Mouse (Mus musculus) spleen, postnatal 10 days (tissue): ENCODE measurements around the gene Alg11.
A peak's percentile ranks its signal among the peaks of the same experiment; 100 is the strongest.

Experiments
- DNase-seq, 2 experiments: peaks; one replicate each; pipeline ENCODE4 v3.0.0; 2021 to 2022; ENCODE audit warnings: low spot score in 2 of 2

Gene Alg11

GRCm38 (mm10) chr8:22060446-22060889, at the start of gene Alg11:
TSS of gene Alg11 (plus strand) at chr8:22060721.
- peak; percentile 86 to 99 for DNase-seq

DNA sequence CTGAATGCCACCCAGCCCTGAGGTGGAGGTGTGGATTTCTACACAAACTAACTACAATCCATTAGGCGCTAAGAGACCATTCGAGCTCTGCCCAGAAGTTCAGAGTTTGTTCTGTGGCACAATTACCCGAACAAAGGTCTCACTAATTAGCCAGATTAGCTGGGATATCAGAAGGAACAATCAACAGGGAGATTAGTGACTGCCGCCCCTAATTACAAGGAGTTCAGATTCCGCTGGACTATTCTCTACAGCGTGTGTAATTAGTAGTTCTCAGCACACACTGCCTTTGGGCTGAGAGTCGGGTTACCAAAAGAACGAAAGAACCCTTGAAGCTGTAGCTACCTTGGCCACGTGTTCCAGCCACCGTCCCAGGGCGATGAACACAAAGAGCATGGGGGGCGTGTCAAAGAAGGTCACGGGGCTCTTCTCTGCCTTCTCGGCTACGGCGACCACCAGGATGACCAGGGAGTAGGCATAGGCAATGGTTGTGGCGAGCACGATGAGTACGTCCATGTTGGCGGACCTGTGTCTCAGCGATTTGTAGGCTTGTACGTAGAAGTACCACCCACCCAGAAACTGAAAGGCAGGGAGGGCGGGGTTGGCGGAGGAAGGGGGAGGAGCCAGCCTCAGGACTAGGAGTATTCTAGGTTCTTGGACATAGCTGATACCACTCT, 47.4 kb upstream of the Alg11 start:
- no peak for DNase-seq

DNA sequence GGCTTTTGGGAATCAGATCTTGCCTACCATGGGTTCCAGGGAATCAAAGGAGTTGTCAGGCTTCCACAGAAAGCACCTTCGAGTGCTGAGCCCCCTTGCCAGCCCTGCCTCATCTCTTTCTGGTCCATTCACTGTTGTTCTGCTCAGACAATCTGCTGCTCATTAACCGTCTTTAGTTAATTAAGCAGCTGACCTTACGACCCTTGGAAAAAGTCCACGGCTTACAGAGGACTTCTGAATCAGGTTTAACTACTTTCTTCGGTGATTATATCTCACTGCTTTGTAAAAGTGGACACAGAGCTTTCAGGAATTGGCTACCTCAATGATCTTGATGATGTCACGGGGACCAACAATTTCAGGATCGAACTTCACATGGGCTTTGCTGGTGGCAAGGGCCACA, 42.8 kb upstream of the Alg11 start:
- DNase-seq: no peak

GRCm38 (mm10) chr8:22019498-22019897, 41.0 kb upstream of the Alg11 start:
- DNase-seq: no peak

DNA sequence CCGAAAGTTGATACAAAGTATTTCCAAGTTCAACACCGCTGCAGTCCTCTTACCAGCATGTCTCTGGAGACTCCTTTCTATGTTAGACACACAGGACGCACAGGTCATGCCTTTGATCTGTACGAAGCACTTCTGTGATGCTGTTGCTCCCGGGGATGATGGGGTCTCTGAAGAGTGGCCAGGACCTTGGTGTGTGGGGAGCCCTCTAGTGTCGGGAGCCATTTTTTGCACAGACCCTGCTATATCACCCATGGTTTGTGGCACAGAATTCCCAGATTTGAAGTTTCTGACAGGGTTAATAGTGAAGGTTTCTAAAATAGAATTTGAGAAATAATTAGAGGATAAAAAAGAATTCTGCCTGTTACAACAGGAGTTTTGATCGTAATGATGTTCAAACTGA, 38.3 kb upstream of the Alg11 start:
- DNase-seq: no peak

DNA sequence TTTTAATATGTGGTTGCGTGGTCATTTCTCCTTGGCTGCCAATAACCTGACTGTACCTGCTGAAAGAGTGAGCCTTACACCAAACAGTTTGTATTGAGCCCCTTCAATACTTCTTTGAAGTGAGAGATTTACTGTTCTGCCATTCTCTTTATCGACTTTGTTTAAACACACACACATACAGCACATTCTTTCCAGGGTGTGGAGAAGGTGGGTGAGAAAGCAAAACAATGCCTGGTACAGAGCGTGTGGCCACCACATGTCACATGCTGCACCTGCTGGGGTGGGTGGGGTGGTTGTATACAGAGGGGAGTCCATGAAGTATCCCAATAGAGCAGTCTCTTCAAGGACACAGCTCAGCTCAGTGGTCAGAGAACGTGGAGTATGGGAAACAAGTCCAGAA, 35.3 kb upstream of the Alg11 start:
- no peak for DNase-seq

- DNase-seq: no peak
Measured at GRCm38 (mm10) chr8:22028973-22029372, 31.5 kb upstream of the Alg11 start.

DNA sequence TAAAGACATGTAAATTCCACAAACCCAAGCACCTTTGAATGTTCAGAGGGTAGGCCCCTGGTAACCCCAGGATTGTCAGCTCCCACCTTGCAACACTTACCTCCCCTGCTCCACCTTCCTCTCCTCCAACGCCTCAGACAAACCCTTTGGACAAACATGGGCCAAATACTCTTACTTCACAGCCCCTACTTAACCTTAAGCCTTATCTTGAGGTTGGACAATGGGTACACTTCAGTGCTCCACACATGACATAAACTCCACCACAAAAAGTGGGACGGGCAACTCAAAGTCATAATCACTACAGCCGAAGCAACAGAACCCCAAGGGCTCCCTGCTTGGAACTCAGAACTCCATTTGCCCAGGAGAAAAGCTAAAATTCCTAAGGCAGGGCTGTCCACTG, 29.5 kb upstream of the Alg11 start:
- no peak for DNase-seq

- no peak for DNase-seq
Measured at GRCm38 (mm10) chr8:22036137-22036536, 24.4 kb upstream of the Alg11 start.

GRCm38 (mm10) chr8:22037022-22037421, 23.5 kb upstream of the Alg11 start:
- DNase-seq: no peak

- no peak for DNase-seq
Measured at GRCm38 (mm10) chr8:22039468-22040152, 20.9 kb upstream of the Alg11 start.

- no peak for DNase-seq
Measured at GRCm38 (mm10) chr8:22040153-22040509, 20.4 kb upstream of the Alg11 start.

GRCm38 (mm10) chr8:22042515-22042914, 18.0 kb upstream of the Alg11 start:
- DNase-seq: no peak

DNA sequence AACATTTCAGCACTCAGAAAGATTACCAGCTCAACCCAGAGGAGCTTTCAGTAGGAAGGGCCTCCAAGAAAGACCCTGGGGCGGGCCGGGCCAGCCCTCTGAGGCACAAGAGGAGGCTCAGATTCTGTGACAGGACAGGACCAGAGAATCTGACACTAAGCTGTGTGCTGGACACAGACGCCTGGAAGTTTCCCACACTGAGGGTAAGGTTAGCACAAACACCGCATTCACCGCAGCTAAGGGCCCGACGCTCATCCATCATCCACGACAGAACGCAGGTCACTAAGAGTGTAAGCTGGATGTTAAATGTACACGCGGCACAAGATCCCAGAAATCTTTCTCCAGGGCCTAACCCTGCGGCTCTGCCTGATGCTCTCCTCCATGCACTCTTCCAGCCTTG, 16.8 kb upstream of the Alg11 start:
- no peak for DNase-seq

GRCm38 (mm10) chr8:22047699-22048464, 12.6 kb upstream of the Alg11 start:
- DNase-seq: peak; percentile 43 to 78

GRCm38 (mm10) chr8:22054674-22055491, 5.6 kb upstream of the Alg11 start:
- DNase-seq: peak; percentile 25 to 40

DNA sequence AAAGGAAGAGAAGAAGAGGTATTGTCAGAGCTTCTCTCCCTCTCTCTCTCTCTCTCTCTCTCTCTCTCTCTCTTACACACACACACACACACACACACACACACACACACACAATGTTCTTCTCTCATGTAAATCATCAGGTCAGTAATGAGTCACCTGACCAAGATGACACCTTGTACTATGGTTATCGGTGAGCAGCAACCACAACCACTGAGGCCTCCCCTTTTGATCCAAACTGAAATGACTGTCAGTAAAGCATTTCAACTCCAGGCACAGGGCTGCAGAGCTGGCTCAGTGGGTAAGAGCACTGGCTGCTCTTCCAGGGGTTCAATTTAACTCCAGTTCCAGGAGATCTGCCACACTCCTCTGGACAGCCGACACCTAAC, 5.0 kb upstream of the Alg11 start:
- DNase-seq: no peak

- DNase-seq: no peak
Measured at GRCm38 (mm10) chr8:22056850-22057249, 3.7 kb upstream of the Alg11 start.

GRCm38 (mm10) chr8:22058368-22058767, 2.2 kb upstream of the Alg11 start:
- no peak for DNase-seq

- DNase-seq: no peak
Measured at GRCm38 (mm10) chr8:22059153-22059738, 1.3 kb upstream of the Alg11 start.

DNA sequence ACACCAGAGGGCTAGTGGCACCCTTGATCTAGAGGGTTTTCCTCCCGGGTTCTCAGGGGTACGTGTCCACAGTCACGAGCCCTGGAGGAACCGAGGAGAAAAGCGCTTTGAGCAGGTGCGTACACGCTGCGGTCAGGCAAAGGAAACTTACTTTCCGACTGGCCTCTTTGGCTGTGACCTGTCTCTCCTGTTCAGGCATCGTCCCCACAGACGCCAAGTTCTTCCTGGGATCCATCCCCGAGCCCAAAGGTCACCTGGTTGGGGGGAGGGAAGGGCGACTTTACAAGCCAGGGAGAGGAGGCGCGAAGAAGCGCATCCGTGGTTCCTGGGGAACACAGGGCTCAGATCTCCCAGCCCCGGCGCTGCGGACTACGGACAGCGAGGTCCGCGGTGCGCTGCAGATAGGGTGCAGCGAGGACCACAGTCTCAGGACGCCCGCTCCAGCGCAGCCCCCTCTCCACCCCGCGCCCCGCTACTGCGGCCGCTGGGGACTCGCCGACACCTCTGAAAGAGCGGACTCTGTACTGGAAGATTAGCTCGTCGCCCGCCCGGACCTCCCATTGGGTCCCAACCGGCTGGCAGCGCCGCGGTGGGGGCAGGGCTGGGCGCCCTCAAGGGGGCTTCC, 588 bp upstream of the Alg11 start, which contains the start of gene Atp7b:
Gene Atp7b, minus strand, starts transcription at position 485 of the 625 bp plus-strand sequence.
- DNase-seq: peak in 1 of 2 experiments; percentile 75
